Mouse (Mus musculus): ENCODE measurements around the gene Trhr2. TPM values are rescaled to one million over a fixed set of nuclear protein-coding genes. Genes with fewer than 3 reads are reported as not detected.

Gene Trhr2
- polyA plus RNA-seq, 1 experiment from 2014 or later, result not detected

DNA sequence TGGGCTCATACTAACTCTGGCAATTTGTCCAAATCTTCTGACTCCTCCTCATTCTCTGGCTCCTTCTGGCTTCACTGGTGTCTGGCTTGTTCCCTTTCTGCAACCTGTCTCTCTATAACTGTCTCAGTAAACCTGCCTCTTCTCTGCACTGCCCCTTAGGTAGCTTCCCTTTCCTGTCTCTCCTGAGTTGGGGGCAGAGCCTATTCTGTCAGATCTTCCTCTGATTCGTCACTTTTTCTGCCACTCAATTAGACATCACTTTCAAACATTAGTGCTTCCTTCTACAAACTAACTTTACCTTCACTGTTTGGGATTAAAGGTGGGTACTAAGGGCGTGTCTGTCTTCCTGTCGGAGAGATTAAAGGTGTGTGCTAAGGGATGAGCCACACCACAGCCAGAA, 19.8 kb downstream of the Trhr2 start:
- peaks cover 11% of the 10 kb centered on the region for H3K4me1 ChIP-seq (ENCODE audit: control insufficient read depth, insufficient read depth, low read length)
- no peak overlapping the region for H3K9ac ChIP-seq (ENCODE audit: low read length)
- no peak overlapping the region for H3K4me3 ChIP-seq (ENCODE audit: low read depth, low read length)
- H3K4me2 ChIP-seq (ENCODE audit: low read depth), result no peak overlapping the region
- H3K27me3 ChIP-seq (ENCODE audit: control insufficient read depth, insufficient read depth, low read length), result peaks cover 47% of the 10 kb centered on the region
- H3K36me3 ChIP-seq (ENCODE audit: control insufficient read depth, insufficient read depth, low read length), result no peaks in the 10 kb centered on the region
- 81% methylated on average over 3 of the region's 3 CpGs for WGBS
- H3K27ac ChIP-seq (ENCODE audit: low read depth, low read length), result no peak overlapping the region
- DNase-seq (ENCODE audit: low spot score), result no peak
- H3K9me3 ChIP-seq (ENCODE audit: control insufficient read depth, low read length), result no peaks in the 10 kb centered on the region
- no peak for ATAC-seq (ENCODE audit: insufficient read depth, low FRiP score, low TSS enrichment)

DNA sequence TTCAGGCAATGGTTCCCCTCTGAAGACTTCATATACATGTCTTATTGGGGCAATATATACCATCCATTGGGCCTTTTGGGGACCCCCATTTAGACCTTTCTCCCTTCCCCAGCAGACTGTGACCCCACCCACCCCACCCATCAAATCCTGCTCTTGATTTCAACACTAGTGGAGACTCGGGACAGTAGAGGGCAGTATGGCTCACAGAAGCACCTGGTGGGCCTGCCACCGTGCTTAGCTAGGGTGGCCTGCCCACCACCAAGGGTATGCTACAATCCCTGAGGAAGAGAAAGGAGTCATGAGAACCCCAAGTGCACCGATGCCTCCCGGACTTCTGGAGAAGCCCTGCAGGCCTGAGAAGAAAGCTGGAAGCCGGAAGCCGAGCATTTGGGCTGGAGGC, 21.7 kb downstream of the Trhr2 start:
- DNase-seq (ENCODE audit: low spot score) (no peak), ATAC-seq (ENCODE audit: insufficient read depth, low FRiP score, low TSS enrichment) (no peak)
- WGBS, result 47% methylated on average over 6 of the region's 6 CpGs
- Histone ChIP-seq H3K4me2 (ENCODE audit: low read depth) (no peak overlapping the region), H3K27ac (ENCODE audit: low read depth, low read length) (no peak overlapping the region), H3K9ac (ENCODE audit: low read length) (no peak overlapping the region), H3K4me1 (ENCODE audit: control insufficient read depth, insufficient read depth, low read length) (peaks cover 11% of the 10 kb centered on the region; the same call in 1 of the 2 replicates), H3K4me3 (ENCODE audit: low read depth, low read length) (no peak overlapping the region), H3K36me3 (ENCODE audit: control insufficient read depth, insufficient read depth, low read length) (no peaks in the 10 kb centered on the region), H3K9me3 (ENCODE audit: control insufficient read depth, low read length) (no peaks in the 10 kb centered on the region), H3K27me3 (ENCODE audit: control insufficient read depth, insufficient read depth, low read length) (peaks cover 56% of the 10 kb centered on the region)

DNA sequence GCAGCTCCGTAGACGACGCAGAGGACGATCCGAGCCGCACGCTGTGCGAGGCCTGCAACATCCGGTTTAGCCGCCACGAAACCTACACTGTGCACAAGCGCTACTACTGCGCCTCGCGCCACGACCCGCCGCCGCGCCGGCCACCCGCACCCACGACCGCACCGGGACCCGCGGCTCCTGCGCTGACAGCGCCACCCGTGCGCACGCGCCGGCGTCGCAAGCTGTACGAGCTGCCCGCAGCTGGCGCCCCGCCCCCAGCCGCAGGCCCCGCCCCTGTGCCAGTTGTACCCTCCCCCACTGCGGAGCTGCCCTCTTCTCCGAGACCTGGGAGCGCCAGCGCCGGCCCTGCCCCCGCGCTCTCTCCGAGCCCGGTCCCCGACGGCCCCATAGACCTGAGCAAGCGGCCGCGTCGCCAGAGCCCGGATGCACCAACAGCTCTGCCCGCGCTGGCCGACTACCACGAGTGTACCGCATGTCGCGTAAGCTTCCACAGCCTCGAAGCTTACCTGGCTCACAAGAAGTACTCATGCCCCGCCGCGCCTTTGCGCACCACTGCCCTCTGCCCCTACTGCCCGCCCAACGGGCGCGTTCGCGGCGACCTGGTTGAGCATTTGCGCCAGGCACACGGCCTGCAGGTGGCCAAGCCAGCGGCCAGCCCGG, 24.2 kb downstream of the Trhr2 start:
- Histone ChIP-seq H3K27me3 (ENCODE audit: control insufficient read depth, insufficient read depth, low read length) (peaks cover 46% of the 10 kb centered on the region), H3K27ac (ENCODE audit: low read depth, low read length) (no peak overlapping the region), H3K36me3 (ENCODE audit: control insufficient read depth, insufficient read depth, low read length) (no peaks in the 10 kb centered on the region), H3K4me2 (ENCODE audit: low read depth) (peak overlapping the region; percentile 93), H3K9ac (ENCODE audit: low read length) (peak overlapping the region; percentile 37), H3K4me1 (ENCODE audit: control insufficient read depth, insufficient read depth, low read length) (peaks cover 4% of the 10 kb centered on the region; the same call in 1 of the 2 replicates), H3K4me3 (ENCODE audit: low read depth, low read length) (peak overlapping the region; percentile 51), H3K9me3 (ENCODE audit: control insufficient read depth, low read length) (no peaks in the 10 kb centered on the region)
- peak; percentile 64 for ATAC-seq (ENCODE audit: insufficient read depth, low FRiP score, low TSS enrichment)
- 1% methylated on average over 67 of the region's 81 CpGs for WGBS
- DNase-seq (ENCODE audit: low spot score), result peak; percentile 79

DNA sequence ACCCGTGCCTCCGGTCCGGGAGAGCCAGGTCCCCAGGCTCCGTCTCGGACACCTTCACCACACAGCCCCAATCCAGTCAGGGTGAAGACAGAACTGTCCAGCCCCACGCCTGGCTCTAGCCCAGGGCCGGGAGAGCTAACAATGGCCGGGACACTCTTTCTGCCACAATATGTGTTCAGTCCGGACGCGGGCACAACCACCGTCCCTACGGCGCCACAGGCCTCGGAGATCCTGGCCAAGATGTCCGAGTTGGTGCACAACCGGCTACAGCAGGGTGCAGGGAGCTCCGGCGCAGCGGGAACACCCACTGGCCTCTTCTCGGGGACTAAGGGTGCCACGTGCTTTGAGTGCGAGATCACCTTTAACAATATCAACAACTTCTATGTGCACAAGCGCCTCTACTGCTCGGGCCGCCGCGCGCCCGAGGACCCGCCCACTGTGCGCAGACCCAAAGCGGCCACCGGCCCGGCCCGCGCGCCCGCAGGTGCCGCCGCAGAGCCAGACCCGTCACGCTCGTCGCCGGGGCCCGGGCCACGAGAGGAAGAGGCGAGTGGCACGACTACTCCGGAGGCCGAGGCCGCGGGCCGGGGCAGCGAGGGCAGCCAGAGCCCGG, 24.8 kb downstream of the Trhr2 start:
- Histone ChIP-seq H3K36me3 (ENCODE audit: control insufficient read depth, insufficient read depth, low read length) (no peaks in the 10 kb centered on the region), H3K4me1 (ENCODE audit: control insufficient read depth, insufficient read depth, low read length) (peaks cover 4% of the 10 kb centered on the region; the same call in 1 of the 2 replicates), H3K27ac (ENCODE audit: low read depth, low read length) (no peak overlapping the region), H3K4me2 (ENCODE audit: low read depth) (peak overlapping the region; percentile 93), H3K4me3 (ENCODE audit: low read depth, low read length) (peak overlapping the region; percentile 51), H3K27me3 (ENCODE audit: control insufficient read depth, insufficient read depth, low read length) (peaks cover 46% of the 10 kb centered on the region), H3K9me3 (ENCODE audit: control insufficient read depth, low read length) (no peaks in the 10 kb centered on the region), H3K9ac (ENCODE audit: low read length) (peak overlapping the region; percentile 37)
- WGBS, result 7% methylated on average over 53 of the region's 57 CpGs
- DNase-seq (ENCODE audit: low spot score) (no peak), ATAC-seq (ENCODE audit: insufficient read depth, low FRiP score, low TSS enrichment) (no peak)

DNA sequence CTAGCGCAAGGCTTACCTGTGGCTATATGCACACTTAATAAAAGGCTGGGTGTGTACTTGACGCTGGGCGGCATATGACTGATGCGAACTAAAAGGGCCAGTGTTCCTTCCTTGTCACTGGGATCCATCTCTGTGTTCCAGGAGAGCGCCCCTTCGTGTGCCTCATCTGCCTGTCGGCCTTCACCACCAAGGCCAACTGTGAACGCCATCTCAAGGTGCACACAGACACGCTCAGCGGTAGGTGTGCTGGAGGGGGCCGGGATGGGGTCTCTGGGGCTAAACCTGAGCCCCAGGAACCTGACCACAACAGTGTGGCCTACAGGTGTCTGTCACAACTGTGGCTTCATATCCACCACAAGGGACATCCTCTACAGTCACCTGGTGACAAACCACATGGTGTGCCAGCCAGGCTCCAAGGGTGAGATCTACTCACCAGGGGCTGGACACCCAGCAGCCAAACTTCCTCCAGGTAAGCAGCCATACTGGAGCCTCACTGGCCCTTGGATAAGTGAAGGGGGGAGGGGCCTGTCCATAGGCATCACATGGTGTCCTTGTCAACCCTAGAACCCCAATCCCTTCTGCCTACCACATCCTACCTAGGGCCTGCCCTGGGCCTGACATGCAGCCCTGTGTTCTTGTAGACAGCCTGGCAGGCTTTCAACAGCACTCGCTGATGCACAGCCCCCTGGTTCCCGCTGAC, 25.6 kb downstream of the Trhr2 start:
- Histone ChIP-seq H3K27ac (ENCODE audit: low read depth, low read length) (no peak overlapping the region), H3K4me2 (ENCODE audit: low read depth) (no peak overlapping the region)
- WGBS, result 84% methylated on average over 13 of the region's 13 CpGs

DNA sequence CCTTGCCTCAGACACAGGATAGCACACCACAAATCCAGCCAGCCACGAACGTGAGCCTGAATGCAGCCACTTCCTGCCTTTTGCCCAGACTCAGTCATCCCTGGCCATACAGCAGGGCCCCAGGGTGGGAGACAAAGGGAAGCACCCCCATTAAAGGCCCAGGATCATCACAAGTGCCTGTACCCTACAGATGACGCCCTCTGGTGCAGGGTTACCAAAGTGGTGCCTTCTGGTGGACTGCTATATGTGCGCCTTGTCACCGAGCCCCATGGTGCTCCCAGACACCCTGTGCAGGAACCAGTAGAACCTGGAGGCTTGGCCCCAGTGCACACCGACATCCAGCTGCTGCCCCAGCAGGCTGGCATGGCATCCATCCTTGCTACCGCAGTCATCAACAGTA, 27.0 kb downstream of the Trhr2 start:
- Histone ChIP-seq H3K4me1 (ENCODE audit: control insufficient read depth, insufficient read depth, low read length) (peaks cover 4% of the 10 kb centered on the region; the same call in 1 of the 2 replicates), H3K4me3 (ENCODE audit: low read depth, low read length) (no peak overlapping the region), H3K4me2 (ENCODE audit: low read depth) (no peak overlapping the region), H3K27ac (ENCODE audit: low read depth, low read length) (no peak overlapping the region), H3K36me3 (ENCODE audit: control insufficient read depth, insufficient read depth, low read length) (no peaks in the 10 kb centered on the region), H3K9ac (ENCODE audit: low read length) (no peak overlapping the region), H3K27me3 (ENCODE audit: control insufficient read depth, insufficient read depth, low read length) (peaks cover 44% of the 10 kb centered on the region), H3K9me3 (ENCODE audit: control insufficient read depth, low read length) (no peaks in the 10 kb centered on the region)
- ATAC-seq (ENCODE audit: insufficient read depth, low FRiP score, low TSS enrichment), result no peak
- DNase-seq (ENCODE audit: low spot score), result no peak
- WGBS, result 74% methylated on average over 7 of the region's 7 CpGs

More for the DNA sequence above, 25.6 kb downstream of the Trhr2 start:
- DNase-seq (ENCODE audit: low spot score) (no peak), ATAC-seq (ENCODE audit: insufficient read depth, low FRiP score, low TSS enrichment) (no peak)
- Histone ChIP-seq H3K9ac (ENCODE audit: low read length) (no peak overlapping the region), H3K27me3 (ENCODE audit: control insufficient read depth, insufficient read depth, low read length) (peaks cover 46% of the 10 kb centered on the region), H3K4me3 (ENCODE audit: low read depth, low read length) (no peak overlapping the region; the same call in 1 of the 2 replicates), H3K4me1 (ENCODE audit: control insufficient read depth, insufficient read depth, low read length) (peaks cover 4% of the 10 kb centered on the region; the same call in 1 of the 2 replicates), H3K9me3 (ENCODE audit: control insufficient read depth, low read length) (no peaks in the 10 kb centered on the region), H3K36me3 (ENCODE audit: control insufficient read depth, insufficient read depth, low read length) (no peaks in the 10 kb centered on the region)

DNA sequence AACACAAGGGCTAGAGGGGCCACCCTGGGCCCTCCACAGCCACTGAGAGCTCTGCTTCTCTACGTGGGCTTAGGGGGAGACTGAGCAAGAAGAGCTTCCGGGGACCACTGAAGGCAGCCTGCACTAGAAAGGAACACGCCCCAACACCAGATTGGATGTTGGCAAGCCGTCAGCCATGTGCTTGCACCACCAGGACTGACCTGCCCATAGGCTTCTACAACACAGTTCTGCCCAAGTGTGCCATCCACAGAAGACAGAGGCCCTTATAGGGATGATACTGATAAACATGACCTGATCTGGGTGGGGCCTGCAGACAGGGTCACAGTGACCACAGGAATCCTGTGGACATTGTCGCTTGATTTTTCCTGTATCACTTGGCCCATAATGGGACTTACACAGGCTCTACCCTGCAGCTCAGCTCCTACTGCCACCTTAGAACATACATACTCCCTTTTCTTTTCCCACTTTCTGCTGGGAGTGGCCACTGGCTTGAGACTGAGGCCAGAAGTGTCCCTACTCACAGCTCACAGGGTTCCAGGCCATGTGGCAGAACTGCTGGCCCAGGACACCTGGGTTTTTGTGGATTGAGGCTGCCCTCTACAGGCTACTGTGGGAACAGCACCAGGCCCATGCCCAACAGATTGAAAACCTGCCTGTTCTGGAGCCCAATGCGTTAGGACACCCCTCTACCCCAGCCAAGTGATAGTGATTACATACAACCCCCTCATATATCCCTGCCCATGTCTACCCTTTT, 27.6 kb downstream of the Trhr2 start:
- H3K4me3 ChIP-seq (ENCODE audit: low read depth, low read length), result no peak overlapping the region
- WGBS, result 73% methylated on average over 6 of the region's 6 CpGs
- no peak overlapping the region for H3K4me2 ChIP-seq (ENCODE audit: low read depth)
- H3K27me3 ChIP-seq (ENCODE audit: control insufficient read depth, insufficient read depth, low read length), result peaks cover 38% of the 10 kb centered on the region
- DNase-seq (ENCODE audit: low spot score) (peak; percentile 85), ATAC-seq (ENCODE audit: insufficient read depth, low FRiP score, low TSS enrichment) (no peak)
- H3K9ac ChIP-seq (ENCODE audit: low read length), result no peak overlapping the region
- H3K9me3 ChIP-seq (ENCODE audit: control insufficient read depth, low read length), result no peaks in the 10 kb centered on the region
- no peak overlapping the region for H3K27ac ChIP-seq (ENCODE audit: low read depth, low read length)
- H3K4me1 ChIP-seq (ENCODE audit: control insufficient read depth, insufficient read depth, low read length), result peaks cover 4% of the 10 kb centered on the region; the same call in 1 of the 2 replicates
- no peaks in the 10 kb centered on the region for H3K36me3 ChIP-seq (ENCODE audit: control insufficient read depth, insufficient read depth, low read length)

DNA sequence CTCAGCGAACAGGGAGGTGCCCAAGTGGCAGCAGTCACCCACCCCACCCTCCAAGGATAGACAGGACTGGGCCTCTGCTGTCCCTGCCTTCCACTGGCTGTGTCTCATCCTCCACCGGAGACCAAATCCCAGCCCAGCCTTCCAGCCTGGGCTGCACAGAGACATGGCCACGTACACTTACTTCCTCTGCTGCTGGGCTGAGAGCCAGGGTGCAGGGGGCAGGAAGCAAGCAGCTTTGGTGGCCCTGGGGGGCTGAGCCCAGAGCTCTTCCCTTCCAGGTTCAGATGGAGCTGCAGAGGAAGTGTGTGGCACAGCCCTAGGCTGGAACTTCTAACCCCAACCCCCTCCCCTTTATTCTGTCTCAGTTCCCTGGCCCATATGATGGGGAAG, 29.4 kb downstream of the Trhr2 start:
- Histone ChIP-seq H3K4me1 (ENCODE audit: control insufficient read depth, insufficient read depth, low read length) (peaks cover 4% of the 10 kb centered on the region; the same call in 1 of the 2 replicates), H3K36me3 (ENCODE audit: control insufficient read depth, insufficient read depth, low read length) (no peaks in the 10 kb centered on the region), H3K9ac (ENCODE audit: low read length) (no peak overlapping the region), H3K27ac (ENCODE audit: low read depth, low read length) (no peak overlapping the region), H3K4me2 (ENCODE audit: low read depth) (no peak overlapping the region), H3K4me3 (ENCODE audit: low read depth, low read length) (no peak overlapping the region), H3K27me3 (ENCODE audit: control insufficient read depth, insufficient read depth, low read length) (peaks cover 20% of the 10 kb centered on the region), H3K9me3 (ENCODE audit: control insufficient read depth, low read length) (no peaks in the 10 kb centered on the region)
- 84% methylated on average over 3 of the region's 3 CpGs for WGBS
- DNase-seq (ENCODE audit: low spot score) (no peak), ATAC-seq (ENCODE audit: insufficient read depth, low FRiP score, low TSS enrichment) (no peak)

Measured in neural tube, embryonic 11.5 days (tissue).